ENCODE assay signal across 32 mouse cellular contexts in genomic region chr8:117116534-117116933, GRCm38 (mm10). TPM values are rescaled to one million over a fixed set of nuclear protein-coding genes. Genes with fewer than 3 reads are reported as not detected.
DNase-seq lines count a peak whose midpoint lies in the region; ATAC-seq and TF ChIP-seq lines count a peak whose summit lies in the region.
"Had no signal": no experiment of that assay in that cellular context is flagged by ENCODE, and none has a peak within 500 bp of the region (broad histone marks: within the 10 kb centered on the region; RNA-seq: fewer than 3 reads in every experiment).

No protein-coding gene starts in this region.

- no peaks in the 10 kb centered on the region for H3K36me3 ChIP-seq in embryonic facial prominence, embryonic 14.5 days (ENCODE audit: control insufficient read depth, insufficient read depth, low read length)
- no peaks in the 10 kb centered on the region for H3K36me3 ChIP-seq in embryonic facial prominence, embryonic 10.5 days (replicated peaks)
- no peaks in the 10 kb centered on the region for H3K36me3 ChIP-seq in testis, adult 2 months (ENCODE audit: control insufficient read depth, insufficient read depth, low read length)
- no peaks in the 10 kb centered on the region for H3K36me3 ChIP-seq in stomach, embryonic 14.5 days (ENCODE audit: control insufficient read depth, insufficient read depth, low read length)
- H3K36me3 ChIP-seq in limb, embryonic 10.5 days: no peaks in the 10 kb centered on the region
- H3K36me3 ChIP-seq: embryonic facial prominence, embryonic 13.5 days; hindbrain, embryonic 10.5 days; kidney, embryonic 15.5 days; limb, embryonic 12.5 days; midbrain, embryonic 13.5 days; neural tube, embryonic 13.5 days had no signal

- ATAC-seq in embryonic facial prominence, embryonic 14.5 days (ENCODE audit: low read depth): 0 out of 2 replicates have a peak, but pooled peaks have one; percentile 8
- no peak for ATAC-seq in stomach, embryonic 14.5 days (ENCODE audit: insufficient number of reproducible peaks, insufficient read depth, low FRiP score, low read depth)
- no peak; the same call in 1 of the 2 replicates for ATAC-seq in erythroid progenitor cell, adult 5-6 weeks (replicated peaks; ENCODE audit: low FRiP score, poor library complexity, severe bottlenecking)
- no peak for ATAC-seq in granulocyte monocyte progenitor cell, adult 5-6 weeks (replicated peaks; ENCODE audit: poor library complexity, severe bottlenecking)
- ATAC-seq: forebrain, embryonic 13.5 days; hindbrain, embryonic 16.5 days had no signal

- H3K4me1 ChIP-seq in embryonic facial prominence, embryonic 14.5 days (ENCODE audit: control insufficient read depth, insufficient read depth, low read length): peaks cover 3% of the 10 kb centered on the region; the same call in 1 of the 2 replicates
- H3K4me1 ChIP-seq in embryonic facial prominence, embryonic 10.5 days: peaks cover 34% of the 10 kb centered on the region
- H3K4me1 ChIP-seq in testis, adult 2 months (ENCODE audit: control insufficient read depth, insufficient read depth, low read length): no peaks in the 10 kb centered on the region
- peaks cover 9% of the 10 kb centered on the region; the same call in 1 of the 2 replicates for H3K4me1 ChIP-seq in stomach, embryonic 14.5 days (ENCODE audit: control insufficient read depth, insufficient read depth, low read length)
- peaks cover 25% of the 10 kb centered on the region for H3K4me1 ChIP-seq in limb, embryonic 10.5 days

- no peak for TF ChIP-seq CTCF in testis, adult 2 months (IDR thresholded peaks at IDR 0.05; ENCODE audit: control insufficient read depth, insufficient read depth, insufficient replicate concordance, low read depth, low read length)

- H3K9ac ChIP-seq in embryonic facial prominence, embryonic 14.5 days (ENCODE audit: low read depth, low read length): no peak overlapping the region
- no peak overlapping the region for H3K9ac ChIP-seq in stomach, embryonic 14.5 days (replicated peaks; ENCODE audit: low read depth, low read length)
- H3K9ac ChIP-seq: embryonic facial prominence, embryonic 13.5 days; forebrain, embryonic 13.5 days; kidney, embryonic 15.5 days; limb, embryonic 12.5 days; liver, postnatal 0 days; neural tube, embryonic 13.5 days had no signal

- no peak overlapping the region for H3K4me3 ChIP-seq in embryonic facial prominence, embryonic 14.5 days (ENCODE audit: low read depth, low read length)
- H3K4me3 ChIP-seq in embryonic facial prominence, embryonic 10.5 days: no peak overlapping the region
- peak overlapping the region; percentile 47 for H3K4me3 ChIP-seq in testis, adult 2 months (ENCODE audit: control insufficient read depth, low read depth, low read length)
- no peak overlapping the region for H3K4me3 ChIP-seq in stomach, embryonic 14.5 days (ENCODE audit: low read depth, low read length)
- no peak overlapping the region for H3K4me3 ChIP-seq in limb, embryonic 10.5 days
- H3K4me3 ChIP-seq: forebrain, embryonic 13.5 days; limb, embryonic 12.5 days; midbrain, embryonic 13.5 days; neural tube, embryonic 13.5 days had no signal

- no peak for DNase-seq in embryonic facial prominence, embryonic 14.5 days (ENCODE audit: low spot score)
- DNase-seq in embryonic facial prominence, embryonic 10.5 days (ENCODE audit: low spot score): no peak
- no peak for DNase-seq in testis, postnatal 14 days (ENCODE audit: low spot score)
- DNase-seq in limb, embryonic 10.5 days (ENCODE audit: low spot score): no peak
- DNase-seq: embryo, embryonic 11 days; gastrocnemius, postnatal 14 days; liver, postnatal 0 days; right cerebral cortex, postnatal 4 days; thymus, postnatal 4 days had no signal

- 74% methylated on average over 7 of the region's 7 CpGs for WGBS in embryonic facial prominence, embryonic 14.5 days
- 79% methylated on average over 7 of the region's 7 CpGs for WGBS in embryonic facial prominence, embryonic 10.5 days
- 59% methylated on average over 7 of the region's 7 CpGs for WGBS in stomach, embryonic 14.5 days
- 75% methylated on average over 7 of the region's 7 CpGs for WGBS in limb, embryonic 10.5 days

- no peaks in the 10 kb centered on the region for H3K9me3 ChIP-seq in embryonic facial prominence, embryonic 14.5 days (ENCODE audit: control insufficient read depth, low read length)
- H3K9me3 ChIP-seq in embryonic facial prominence, embryonic 10.5 days: no peaks in the 10 kb centered on the region
- no peaks in the 10 kb centered on the region for H3K9me3 ChIP-seq in stomach, embryonic 14.5 days (ENCODE audit: control insufficient read depth, low read depth, low read length)
- H3K9me3 ChIP-seq in limb, embryonic 10.5 days (replicated peaks): no peaks in the 10 kb centered on the region
- H3K9me3 ChIP-seq: embryonic facial prominence, embryonic 13.5 days; forebrain, embryonic 13.5 days; hindbrain, embryonic 10.5 days; kidney, embryonic 15.5 days; limb, embryonic 12.5 days; midbrain, embryonic 13.5 days; neural tube, embryonic 13.5 days had no signal

- no peak overlapping the region for H3K27ac ChIP-seq in embryonic facial prominence, embryonic 14.5 days (replicated peaks; ENCODE audit: low read depth, low read length)
- H3K27ac ChIP-seq in embryonic facial prominence, embryonic 10.5 days (replicated peaks): no peak overlapping the region
- H3K27ac ChIP-seq in testis, adult 2 months (ENCODE audit: control insufficient read depth, insufficient read depth, low read depth, low read length): no peak overlapping the region
- H3K27ac ChIP-seq in stomach, embryonic 14.5 days (ENCODE audit: low read length): peak overlapping the region; percentile 78; the same call in 1 of the 2 replicates
- H3K27ac ChIP-seq in limb, embryonic 10.5 days: no peak overlapping the region
- H3K27ac ChIP-seq: embryonic facial prominence, embryonic 13.5 days; forebrain, embryonic 13.5 days; kidney, embryonic 15.5 days; limb, embryonic 12.5 days; macrophage; midbrain, embryonic 13.5 days; neural tube, embryonic 13.5 days had no signal

- H3K4me2 ChIP-seq in embryonic facial prominence, embryonic 14.5 days (ENCODE audit: low read depth, low read length): no peak overlapping the region
- no peak overlapping the region for H3K4me2 ChIP-seq in stomach, embryonic 14.5 days (replicated peaks; ENCODE audit: low read depth, low read length)

- no peaks in the 10 kb centered on the region for H3K27me3 ChIP-seq in embryonic facial prominence, embryonic 14.5 days (replicated peaks; ENCODE audit: control insufficient read depth, insufficient read depth, low read length)
- H3K27me3 ChIP-seq in embryonic facial prominence, embryonic 10.5 days (replicated peaks; ENCODE audit: low read depth, poor library complexity, severe bottlenecking): no peaks in the 10 kb centered on the region
- H3K27me3 ChIP-seq in testis, adult 2 months (ENCODE audit: control insufficient read depth, insufficient read depth, low read length): no peaks in the 10 kb centered on the region
- H3K27me3 ChIP-seq in stomach, embryonic 14.5 days (ENCODE audit: control insufficient read depth, insufficient read depth, low read length): no peaks in the 10 kb centered on the region
- H3K27me3 ChIP-seq in limb, embryonic 10.5 days (ENCODE audit: low read depth, poor library complexity, severe bottlenecking): no peaks in the 10 kb centered on the region
- H3K27me3 ChIP-seq: embryonic facial prominence, embryonic 13.5 days; kidney, embryonic 15.5 days; limb, embryonic 12.5 days; midbrain, embryonic 13.5 days; neural tube, embryonic 13.5 days had no signal

- no peak for TF ChIP-seq POLR2A in testis, adult 2 months (IDR thresholded peaks at IDR 0.05; ENCODE audit: control insufficient read depth, low read depth, low read length)

RNA-seq across cellular contexts. Expression of gene Bco1, which starts 20.9 kb away (rescaled TPM):
- polyA plus RNA-seq in embryonic facial prominence, embryonic 14.5 days (2014; fragmentation: Nextera tagmentation; extraction: Ambion mirVana): 0.15 and 0.34 TPM in 2 replicates
- polyA plus RNA-seq in embryonic facial prominence, embryonic 10.5 days (2016; fragmentation: Nextera tagmentation; extraction: Ambion mirVana): 0.22 and 0.33 TPM in 2 replicates
- polyA plus RNA-seq in testis, adult 2 months (2012; rRNA removed): 31.9 and 38.7 TPM in 2 replicates
- polyA plus RNA-seq in stomach, embryonic 14.5 days (2014; fragmentation: Nextera tagmentation; extraction: Ambion mirVana): 0.38 and 0.82 TPM in 2 replicates
- 1.8 TPM in 1 of 2 replicates, not detected in the other for total RNA-seq in erythroid progenitor cell, adult 5-6 weeks (2015; ENCODE audit: low replicate concordance)
- not detected in 2 replicates for total RNA-seq in erythroid progenitor cell, adult 5-6 weeks (2017; ENCODE audit: low replicate concordance)
- total RNA-seq in granulocyte monocyte progenitor cell, adult 5-6 weeks (2014; fragmentation: Nextera tagmentation): 0.47 and 0.49 TPM in 2 replicates
- total RNA-seq in granulocyte monocyte progenitor cell, adult 5-6 weeks (2017): 1.1 and 2.3 TPM in 2 replicates
- not detected in 2 replicates for polyA plus RNA-seq in limb, embryonic 10.5 days (2016; fragmentation: Nextera tagmentation; extraction: Ambion mirVana)
- total RNA-seq: heart, adult 8-10 months; heart, postnatal 14 days; layer of hippocampus, adult 18-20 months; left cerebral cortex, adult 18-20 months; left cerebral cortex, postnatal 14 days had no signal
- polyA plus RNA-seq: adrenal gland, adult 2 months; forebrain, embryonic 13.5 days; heart, embryonic 14.5 days; macrophage had no signal

RNA-seq across cellular contexts. Expression of gene Pkd1l2, which starts 34.3 kb away (rescaled TPM):
- polyA plus RNA-seq in embryonic facial prominence, embryonic 14.5 days (2014; fragmentation: Nextera tagmentation; extraction: Ambion mirVana): 0.03 and 0.13 TPM in 2 replicates
- not detected in 2 replicates for polyA plus RNA-seq in embryonic facial prominence, embryonic 10.5 days (2016; fragmentation: Nextera tagmentation; extraction: Ambion mirVana)
- polyA plus RNA-seq in testis, adult 2 months (2012; rRNA removed): 2.9 and 3.1 TPM in 2 replicates
- not detected in 2 replicates for polyA plus RNA-seq in stomach, embryonic 14.5 days (2014; fragmentation: Nextera tagmentation; extraction: Ambion mirVana)
- total RNA-seq in erythroid progenitor cell, adult 5-6 weeks (2015; ENCODE audit: low replicate concordance): 1.1 TPM in 1 of 2 replicates, not detected in the other
- total RNA-seq in erythroid progenitor cell, adult 5-6 weeks (2017; ENCODE audit: low replicate concordance): not detected in 2 replicates
- not detected in 2 replicates for total RNA-seq in granulocyte monocyte progenitor cell, adult 5-6 weeks (2014; fragmentation: Nextera tagmentation)
- total RNA-seq in granulocyte monocyte progenitor cell, adult 5-6 weeks (2017): not detected in 2 replicates
- not detected in 2 replicates for polyA plus RNA-seq in limb, embryonic 10.5 days (2016; fragmentation: Nextera tagmentation; extraction: Ambion mirVana)
- total RNA-seq: heart, postnatal 14 days; left cerebral cortex, postnatal 14 days; liver, adult 2 months; megakaryocyte-erythroid progenitor cell, adult 5-6 weeks had no signal
- polyA plus RNA-seq: forebrain, embryonic 13.5 days; hindbrain, embryonic 10.5 days; limb, embryonic 12.5 days; liver, adult 2 months; lung, embryonic 16.5 days; midbrain, embryonic 13.5 days; neural tube, embryonic 13.5 days had no signal

RNA-seq across cellular contexts. Expression of gene Gan, which starts 41.4 kb away (rescaled TPM):
- 3.0 and 3.5 TPM in 2 replicates for polyA plus RNA-seq in embryonic facial prominence, embryonic 14.5 days (2014; fragmentation: Nextera tagmentation; extraction: Ambion mirVana)
- polyA plus RNA-seq in embryonic facial prominence, embryonic 10.5 days (2016; fragmentation: Nextera tagmentation; extraction: Ambion mirVana): 2.6 and 3.1 TPM in 2 replicates
- 3.8 and 4.1 TPM in 2 replicates for polyA plus RNA-seq in testis, adult 2 months (2012; rRNA removed)
- polyA plus RNA-seq in stomach, embryonic 14.5 days (2014; fragmentation: Nextera tagmentation; extraction: Ambion mirVana): 3.9 and 4.2 TPM in 2 replicates
- total RNA-seq in erythroid progenitor cell, adult 5-6 weeks (2015; ENCODE audit: low replicate concordance): 12.3 and 15.1 TPM in 2 replicates
- total RNA-seq in erythroid progenitor cell, adult 5-6 weeks (2017; ENCODE audit: low replicate concordance): 12.4 and 13.6 TPM in 2 replicates
- total RNA-seq in granulocyte monocyte progenitor cell, adult 5-6 weeks (2014; fragmentation: Nextera tagmentation): 5.9 and 7.6 TPM in 2 replicates
- 3.4 and 6.4 TPM in 2 replicates for total RNA-seq in granulocyte monocyte progenitor cell, adult 5-6 weeks (2017)
- 2.2 and 2.7 TPM in 2 replicates for polyA plus RNA-seq in limb, embryonic 10.5 days (2016; fragmentation: Nextera tagmentation; extraction: Ambion mirVana)

Comparison
In these comparisons a context has a peak if more than half of its experiments do, and no peak if none do; other contexts are left out.
1. RNA of gene Bco1, which starts 20.9 kb away (polyA plus RNA-seq): 31.9 to 38.7 TPM in testis, adult 2 months; 0.38 to 0.82 TPM in stomach, embryonic 14.5 days, 0.22 to 0.33 TPM in embryonic facial prominence, embryonic 10.5 days, 0.15 to 0.34 TPM in embryonic facial prominence, embryonic 14.5 days and not detected in limb, embryonic 10.5 days; every median in the first group is over 10 times any median in the second.